Mouse (Mus musculus): ENCODE measurements around the gene B4galnt3.

DNA sequence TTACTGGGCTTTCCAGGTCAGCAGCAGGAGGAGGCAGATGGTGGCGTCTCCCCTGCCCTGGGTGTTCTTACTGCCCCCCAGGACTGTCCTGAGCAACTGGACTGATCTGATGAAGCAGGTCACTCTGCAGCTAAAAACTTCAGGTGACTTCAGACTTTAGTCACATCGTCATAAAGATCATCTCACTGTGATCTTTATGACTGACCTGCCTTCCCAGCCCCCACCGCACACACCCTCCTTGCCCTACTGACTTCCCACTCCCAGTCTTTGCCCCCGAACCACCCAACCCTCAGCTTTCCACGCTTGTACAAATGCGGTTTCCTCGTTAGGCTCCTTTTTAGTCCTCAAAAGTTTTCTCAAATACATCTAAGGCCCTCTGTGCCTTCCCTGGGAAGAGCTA, 67.3 kb downstream of the B4galnt3 start:
- no peak for TF ChIP-seq CTCF (IDR thresholded peaks at IDR 0.05; ENCODE audit: insufficient read depth, low read depth, low read length)
- TF ChIP-seq POLR2A (IDR thresholded peaks at IDR 0.05; ENCODE audit: insufficient read depth, low read depth, low read length), result no peak

All from olfactory bulb, adult 2 months (tissue).